Mouse (Mus musculus) liver, adult 2 months (tissue): ENCODE data around the gene Pa2g4. TPM values are rescaled to one million over a fixed set of nuclear protein-coding genes. Genes with fewer than 3 reads are reported as not detected.

ENCODE experiments used
- DNase-seq: peaks from one replicate; pipeline ENCODE4 v3.0.0-alpha.2; 2011; ENCODE audit warnings: low read depth, low spot score; ENCODE audit errors: extremely low read depth
- H3K27ac ChIP-seq: fragments of 200-500 bp; replicated peaks from 2 replicates; pipeline ENCODE4 v1.5.1; 2012; ENCODE audit warnings: low read depth, mild to moderate bottlenecking, control low read depth, inconsistent platforms, low read length; ENCODE audit not compliant: insufficient read depth
- H3K27me3 ChIP-seq: fragments of 200-500 bp; 2 replicates; pipeline ENCODE4 v1.6.1; 2012; ENCODE audit warnings: mild to moderate bottlenecking, moderate library complexity, low read length, inconsistent platforms; ENCODE audit not compliant: control insufficient read depth, insufficient read depth
- H3K36me3 ChIP-seq: fragments of 200-500 bp; 2 replicates; pipeline ENCODE4 v1.6.1; 2012; ENCODE audit warnings: low read length, inconsistent platforms; ENCODE audit not compliant: control insufficient read depth, insufficient read depth
- H3K4me1 ChIP-seq: fragments of 200-500 bp; 2 replicates; pipeline ENCODE4 v1.6.1; 2011; ENCODE audit warnings: low read length; ENCODE audit not compliant: control insufficient read depth, insufficient read depth
- H3K4me3 ChIP-seq: fragments of 200-500 bp; 2 replicates; pipeline ENCODE4 v1.5.1; 2011; ENCODE audit warnings: low read depth, mild to moderate bottlenecking, control low read depth, low read length, moderate library complexity; ENCODE audit not compliant: insufficient read depth
- H3K79me2 ChIP-seq: fragments of 200-500 bp; 2 replicates; pipeline ENCODE4 v1.6.1; 2012; ENCODE audit warnings: inconsistent platforms, mild to moderate bottlenecking, low read length, moderate library complexity; ENCODE audit not compliant: control insufficient read depth, insufficient read depth
- H3K9ac ChIP-seq: fragments of 200-500 bp; 2 replicates; pipeline ENCODE4 v1.6.1; 2012; ENCODE audit warnings: low read depth, mild to moderate bottlenecking, control low read depth, inconsistent platforms, low read length
- CTCF ChIP-seq: fragments of 200-500 bp; IDR thresholded peaks from 2 replicates; pipeline ENCODE4 v1.5.1; 2011; ENCODE audit warnings: low read depth, low read length, control low read depth
- POLR2A ChIP-seq: fragments of 200-500 bp; IDR thresholded peaks from 2 replicates; pipeline ENCODE4 v1.6.1; 2011; ENCODE audit warnings: low read length, control low read depth; ENCODE audit not compliant: insufficient read depth; ENCODE audit errors: extremely low read depth
- WGBS: fragments of 180-500 bp; shearing (Covaris S2); methylation state at CpG from one replicate; pipeline ENCODE4 v1.1.7; 2018; 5-methylcytosine and 5-hydroxymethylcytosine counted together
- polyA plus RNA-seq: library from polyadenylated mRNA; depleted of rRNA; stranded (reverse); fragments of >200 nt; gene quantifications from 2 replicates; pipeline ENCODE4 v1.2.3, GENCODE M21; 2012
- total RNA-seq: library from RNA; depleted of rRNA; stranded (reverse); fragments of >200 nt; gene quantifications from 2 replicates; pipeline ENCODE4 v1.2.3, GENCODE M21; 2014

The Pa2g4 gene
- total and polyA plus RNA-seq, 2 experiments = 17.6 to 24.7 TPM

DNA sequence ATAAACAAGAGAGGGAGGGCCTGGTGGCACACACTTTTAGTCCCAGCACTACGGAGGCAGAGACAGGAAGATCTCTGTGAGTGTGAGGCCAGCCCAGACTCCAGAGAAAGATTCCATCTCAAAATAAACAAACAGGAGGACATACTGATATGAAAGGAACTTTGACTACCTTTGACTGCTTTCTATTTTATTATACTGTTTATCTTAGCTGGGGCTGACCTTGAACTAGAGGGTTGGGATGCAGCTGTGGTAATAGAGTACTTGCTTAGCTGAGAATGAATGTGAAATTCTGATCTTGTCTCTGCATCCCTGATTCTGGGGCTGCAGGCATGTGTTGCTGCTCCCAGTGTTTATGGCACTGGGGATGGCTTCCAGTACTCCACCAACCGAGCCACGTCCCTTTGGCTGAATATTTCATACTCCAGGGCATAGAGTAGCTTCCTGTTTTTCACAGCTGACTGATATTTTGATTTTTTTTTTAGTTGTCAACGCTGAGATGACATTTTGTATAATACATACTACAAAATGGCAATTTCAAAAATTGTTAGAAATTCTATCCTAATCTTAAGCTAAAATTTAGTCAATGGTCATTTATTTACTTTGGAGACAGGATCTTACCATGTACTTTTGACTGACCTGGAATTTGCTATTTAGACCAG, 36.8 kb upstream of the Pa2g4 start:
- no peaks in the 10 kb centered on the region for H3K79me2 ChIP-seq
- no peak overlapping the region for H3K4me3 ChIP-seq
- H3K4me1 ChIP-seq = peaks cover 19% of the 10 kb centered on the region
- H3K27ac ChIP-seq = peak overlapping the region; percentile 71
- no peak overlapping the region for H3K9ac ChIP-seq
- H3K36me3 ChIP-seq = no peaks in the 10 kb centered on the region
- peak; percentile 88 for DNase-seq
- no peaks in the 10 kb centered on the region for H3K27me3 ChIP-seq
- TF ChIP-seq CTCF (no peak), POLR2A (no peak)
- WGBS = 20% methylated on average over 4 of the region's 4 CpGs

DNA sequence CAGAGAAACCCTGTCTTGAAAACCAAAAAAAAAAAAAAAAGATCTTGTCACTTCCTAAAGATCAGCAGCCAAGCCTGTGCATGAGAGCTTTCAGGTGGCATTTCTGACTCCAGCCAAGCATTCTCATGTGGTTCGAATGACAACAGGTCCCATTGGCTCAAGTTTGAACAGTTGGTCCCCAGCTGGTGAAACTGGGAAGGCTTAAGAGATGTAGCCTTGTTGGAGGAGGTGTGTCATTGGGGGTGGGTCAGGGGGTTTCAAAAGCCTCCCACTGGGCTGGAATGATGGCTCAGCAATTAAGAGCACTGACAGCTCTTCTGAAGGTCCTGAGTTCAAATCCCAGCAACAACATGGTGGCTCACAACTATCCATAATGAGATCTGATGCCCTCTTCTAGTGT, 35.7 kb upstream of the Pa2g4 start:
- H3K79me2 ChIP-seq = no peaks in the 10 kb centered on the region
- H3K36me3 ChIP-seq = no peaks in the 10 kb centered on the region
- 62% methylated on average over 1 of the region's 1 CpGs for WGBS
- peak overlapping the region; percentile 81 for H3K27ac ChIP-seq
- no peaks in the 10 kb centered on the region for H3K27me3 ChIP-seq
- H3K4me1 ChIP-seq = peaks cover 21% of the 10 kb centered on the region
- TF ChIP-seq CTCF (no peak), POLR2A (no peak)
- DNase-seq = no peak
- no peak overlapping the region for H3K4me3 ChIP-seq
- no peak overlapping the region for H3K9ac ChIP-seq

DNA sequence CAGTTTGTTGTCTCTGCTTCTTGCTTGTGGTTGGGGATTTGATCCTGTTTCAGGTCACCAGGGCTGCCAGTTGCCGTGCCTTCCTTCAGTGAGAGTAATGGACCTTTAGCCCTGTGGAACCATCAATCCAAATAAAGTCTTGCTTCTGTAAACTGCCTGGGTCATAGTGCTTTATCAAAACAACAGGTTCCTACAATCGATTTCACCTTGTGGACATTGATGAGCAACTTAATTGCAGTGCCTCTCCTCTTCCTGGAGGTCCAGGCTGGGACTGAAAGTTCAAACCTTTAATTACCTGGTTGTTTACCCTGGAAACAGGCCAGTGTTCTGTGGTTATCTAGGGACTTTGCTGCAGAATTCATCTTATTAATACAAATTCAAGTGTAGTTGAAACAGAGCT, 32.7 kb upstream of the Pa2g4 start:
- Histone ChIP-seq H3K36me3 (no peaks in the 10 kb centered on the region), H3K27me3 (no peaks in the 10 kb centered on the region), H3K27ac (peak overlapping the region; percentile 73), H3K9ac (no peak overlapping the region), H3K79me2 (no peaks in the 10 kb centered on the region), H3K4me1 (peaks cover 21% of the 10 kb centered on the region), H3K4me3 (no peak overlapping the region)
- WGBS = 15% methylated on average over 2 of the region's 2 CpGs
- no peak for TF ChIP-seq CTCF
- TF ChIP-seq POLR2A = no peak
- peak; percentile 100 for DNase-seq

DNA sequence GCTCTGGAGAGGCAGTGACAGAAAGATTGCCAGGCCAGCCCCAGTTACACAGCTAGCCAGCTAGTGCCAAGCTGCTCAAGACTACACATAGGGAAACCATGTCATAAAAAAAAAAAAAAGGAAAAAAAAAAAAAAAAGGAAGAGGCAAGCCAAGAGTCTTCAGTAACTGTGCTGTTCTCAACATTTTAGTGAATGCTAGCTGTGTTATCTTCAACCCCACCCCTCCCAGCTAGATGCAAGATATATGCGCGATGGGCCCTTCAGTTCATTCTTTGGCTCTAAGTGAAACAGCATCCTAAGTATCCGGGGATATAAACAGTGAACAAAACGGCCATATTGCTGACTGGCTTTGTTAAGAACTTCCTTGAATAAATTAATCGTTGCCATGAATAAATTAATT, 27.0 kb upstream of the Pa2g4 start:
- no peaks in the 10 kb centered on the region for H3K36me3 ChIP-seq
- peaks cover 4% of the 10 kb centered on the region for H3K4me1 ChIP-seq
- 80% methylated on average over 5 of the region's 5 CpGs for WGBS
- no peak overlapping the region for H3K4me3 ChIP-seq
- no peaks in the 10 kb centered on the region for H3K27me3 ChIP-seq
- no peak overlapping the region for H3K27ac ChIP-seq
- H3K9ac ChIP-seq = no peak overlapping the region
- TF ChIP-seq CTCF = no peak
- TF ChIP-seq POLR2A = no peak
- peaks cover 3% of the 10 kb centered on the region; the same call in 1 of the 2 replicates for H3K79me2 ChIP-seq
- no peak for DNase-seq

DNA sequence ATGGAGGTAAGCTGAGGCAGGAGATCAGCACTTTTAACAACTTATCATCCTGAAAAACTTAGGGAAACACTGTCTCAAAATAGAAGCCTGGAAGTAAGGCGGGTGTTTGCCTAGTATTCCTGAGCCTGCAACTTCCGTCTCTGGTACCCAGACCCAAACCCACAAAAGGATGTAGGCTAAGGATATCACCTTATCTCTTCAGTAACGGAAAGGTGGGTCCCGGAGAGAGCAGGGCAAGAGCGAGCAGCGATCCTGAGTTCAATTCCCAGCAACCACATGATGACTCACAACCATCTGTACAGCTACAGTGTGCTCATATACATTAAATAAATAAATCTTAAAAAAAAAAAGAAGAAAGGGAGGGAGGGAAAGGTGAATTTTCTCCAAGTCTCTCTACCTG, 25.6 kb upstream of the Pa2g4 start:
- Histone ChIP-seq H3K4me1 (peaks cover 5% of the 10 kb centered on the region), H3K36me3 (no peaks in the 10 kb centered on the region), H3K27me3 (no peaks in the 10 kb centered on the region), H3K79me2 (peaks cover 7% of the 10 kb centered on the region; the same call in 1 of the 2 replicates), H3K9ac (no peak overlapping the region), H3K27ac (no peak overlapping the region), H3K4me3 (no peak overlapping the region)
- no peak for TF ChIP-seq POLR2A
- no peak for TF ChIP-seq CTCF
- DNase-seq = no peak
- 85% methylated on average over 6 of the region's 6 CpGs for WGBS

DNA sequence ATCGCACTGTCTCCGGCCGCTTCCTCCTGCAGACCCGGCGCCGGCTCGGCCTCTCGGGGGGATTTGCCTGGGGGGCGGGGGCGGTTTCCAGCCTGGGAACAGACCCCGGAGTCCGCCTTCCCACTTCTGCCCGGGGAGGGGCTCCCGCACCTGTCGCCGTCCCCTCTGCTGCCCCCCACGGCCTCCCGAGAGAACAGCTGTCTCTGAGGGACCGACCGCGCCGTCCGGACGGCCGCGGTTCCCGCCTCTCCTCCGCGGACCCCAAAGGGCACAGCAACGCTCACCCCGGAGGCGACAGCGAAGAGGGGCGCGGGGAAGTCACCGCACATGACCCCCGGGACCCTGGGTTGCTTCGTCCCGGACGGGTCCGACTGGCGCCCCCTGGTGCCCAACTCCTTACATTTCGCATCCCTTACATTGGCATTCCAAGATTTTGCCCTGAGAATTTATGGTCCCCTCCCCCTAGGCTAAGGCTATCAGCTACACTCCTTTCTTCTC, 24.5 kb upstream of the Pa2g4 start:
- no peaks in the 10 kb centered on the region for H3K27me3 ChIP-seq

More for the DNA sequence above, 24.5 kb upstream of the Pa2g4 start:
- peaks cover 7% of the 10 kb centered on the region for H3K36me3 ChIP-seq
- peak overlapping the region; percentile 90 for H3K4me3 ChIP-seq
- H3K9ac ChIP-seq = peak overlapping the region; percentile 87
- WGBS = under 1% methylated on average over 43 of the region's 43 CpGs
- peaks cover 10% of the 10 kb centered on the region for H3K4me1 ChIP-seq
- TF ChIP-seq POLR2A (no peak), CTCF (peak; percentile 80)
- H3K27ac ChIP-seq = peak overlapping the region; percentile 97
- H3K79me2 ChIP-seq = peaks cover 14% of the 10 kb centered on the region; the same call in 1 of the 2 replicates
- DNase-seq = peak; percentile 52
